Mouse (Mus musculus) megakaryocyte-erythroid progenitor cell, adult 5-6 weeks (primary cell): ENCODE measurements around the gene Tspan18. TPM values are rescaled to one million over a fixed set of nuclear protein-coding genes. Genes with fewer than 3 reads are reported as not detected.

Experiments
- total RNA-seq, 2 experiments: library from RNA; stranded (forward) in 1 of 2; stranded (reverse) in 1 of 2; fragments of 200-1000, 215-1000 nt in 1 of 2; fragments of >200 nt in 1 of 2; fragmentation: Nextera tagmentation in 1 of 2; gene quantifications; 2 replicates each; pipeline ENCODE4 v1.2.3; 2014 to 2017

The Tspan18 gene
- total RNA-seq, 2 experiments from 2014 or later = 4.1 TPM; not detected in 1

Other genes starting within 250 kb of the Tspan18 start
- gene Trp53i11, start 147.0 kb downstream of the Tspan18 start, total RNA-seq (2014; fragmentation: Nextera tagmentation) = 4.0 and 18.1 TPM in 2 replicates
- gene Trp53i11, start 147.0 kb downstream of the Tspan18 start, total RNA-seq (2017) = 0.19 and 8.1 TPM in 2 replicates
- gene Cd82, start 128.6 kb upstream of the Tspan18 start, total RNA-seq (2014; fragmentation: Nextera tagmentation) = 105 and 123 TPM in 2 replicates
- 66.1 and 86.4 TPM in 2 replicates for gene Cd82, start 128.6 kb upstream of the Tspan18 start, total RNA-seq (2017)
- gene Gm10803, start 226.1 kb upstream of the Tspan18 start, total RNA-seq (2014; fragmentation: Nextera tagmentation) = not detected in 2 replicates
- gene Gm10803, start 226.1 kb upstream of the Tspan18 start, total RNA-seq (2017) = not detected in 2 replicates